Mouse (Mus musculus) mouse trophoblast stem cell (cell line): Measurements from ENCODE around the gene Wfdc5.

Experiments
- in situ Hi-C, 2 experiments: fragments of 300-500 bp; cut with MseI, MboI; formaldehyde crosslinking; loops; 2 replicates in 1 of 2; 3 replicates in 1 of 2; pipeline ENCODE4 v1.15.1; 2025

Wfdc5 gene

GRCm38 (mm10) chr2:164128576-164129411 lies 53.7 kb downstream of the Wfdc5 start:
- in situ Hi-C loops: no loop called here

GRCm38 (mm10) chr2:164127297-164127696 lies 55.2 kb downstream of the Wfdc5 start:
- in situ Hi-C loops: no loop called here

- in situ Hi-C loops: no loop called here
Measured at GRCm38 (mm10) chr2:164126533-164126955, 56.0 kb downstream of the Wfdc5 start.
